Mouse (Mus musculus) induced T-regulatory cell, adult 2 months (primary cell): ENCODE measurements at regions not wholly inside any gene's neighbourhood (a gene's known extent, or its start where the extent isn't known, plus 50 kb on each side); places are given as distances from the start of the nearest gene placed in this dataset.

Experiments
- DNase-seq: peaks from one replicate; pipeline ENCODE4 v3.0.0-alpha.2; 2012; ENCODE audit warnings: low read depth

DNA sequence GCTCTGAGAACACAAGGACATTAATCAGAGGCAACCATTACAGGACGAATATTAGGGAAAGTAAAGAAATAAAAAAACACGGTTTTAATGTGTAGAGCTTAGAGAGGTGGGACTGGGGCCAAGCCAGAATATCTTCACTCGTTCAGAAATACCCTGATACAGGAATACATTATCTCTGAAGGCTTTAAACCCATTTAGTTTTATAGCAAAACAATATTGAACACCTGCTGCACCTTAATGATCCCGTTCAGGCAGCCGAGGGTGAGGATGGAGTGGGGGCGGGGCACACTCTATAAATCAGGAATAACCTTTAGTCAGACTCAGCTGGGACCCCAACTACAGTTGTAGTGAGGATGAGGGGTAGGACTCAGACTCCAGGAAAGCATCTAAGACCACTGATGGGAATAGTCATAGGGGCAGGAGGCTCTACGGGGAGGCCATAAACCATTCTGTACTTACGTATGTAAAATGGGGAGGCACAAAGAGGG, 508.0 kb upstream of the Adam5 start:
- DNase-seq, result no peak

DNA sequence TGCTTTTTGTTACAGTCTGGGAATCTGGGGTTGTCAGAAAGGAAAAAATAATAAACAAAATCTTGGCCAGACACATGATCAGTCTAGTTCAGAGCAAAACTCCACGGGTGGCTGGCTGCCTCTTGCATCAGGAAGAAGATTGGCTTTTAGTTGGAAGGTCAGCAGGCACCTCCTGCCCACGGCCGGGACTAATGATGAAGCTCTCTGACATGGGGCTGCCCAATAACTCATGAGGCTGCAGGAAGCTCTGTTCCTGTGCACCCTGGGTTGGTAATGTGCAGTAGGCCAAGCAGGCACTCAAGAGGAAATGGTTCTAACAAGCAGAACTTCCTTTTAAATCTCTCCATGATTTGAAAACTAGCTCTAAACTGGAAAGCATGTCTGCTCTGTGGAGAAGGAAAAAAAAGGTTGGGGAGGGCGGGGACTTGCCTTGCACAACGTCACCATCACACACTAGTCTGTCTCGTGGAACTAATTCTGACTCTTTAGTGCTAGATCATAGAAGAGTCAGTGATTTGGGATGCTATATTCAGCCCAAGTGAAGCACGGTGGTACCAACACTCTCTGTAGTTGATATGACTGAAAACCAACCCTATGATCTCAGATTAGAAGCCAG, 507.1 kb upstream of the Adam5 start:
- DNase-seq, result peak; percentile 8

DNA sequence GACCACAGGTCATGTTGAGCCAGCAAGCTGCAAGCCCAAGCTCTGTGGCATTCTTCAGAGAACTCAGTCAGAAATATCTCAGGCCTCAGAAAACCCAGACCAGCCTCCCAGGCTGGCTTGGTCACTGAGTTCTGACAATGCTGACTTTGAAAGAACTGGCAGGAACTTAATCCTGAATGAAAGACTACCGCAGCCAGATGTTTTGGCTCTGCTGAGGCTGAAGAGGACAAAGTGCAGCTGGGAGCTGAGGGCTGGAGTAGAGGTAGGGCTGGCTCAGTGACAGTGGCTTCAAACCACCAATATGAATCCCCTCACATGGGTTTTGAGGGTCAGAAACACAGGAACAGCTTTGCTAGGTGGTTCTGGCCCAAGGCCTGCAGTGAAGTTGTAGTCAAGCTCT, 505.6 kb upstream of the Adam5 start:
- no peak for DNase-seq

DNA sequence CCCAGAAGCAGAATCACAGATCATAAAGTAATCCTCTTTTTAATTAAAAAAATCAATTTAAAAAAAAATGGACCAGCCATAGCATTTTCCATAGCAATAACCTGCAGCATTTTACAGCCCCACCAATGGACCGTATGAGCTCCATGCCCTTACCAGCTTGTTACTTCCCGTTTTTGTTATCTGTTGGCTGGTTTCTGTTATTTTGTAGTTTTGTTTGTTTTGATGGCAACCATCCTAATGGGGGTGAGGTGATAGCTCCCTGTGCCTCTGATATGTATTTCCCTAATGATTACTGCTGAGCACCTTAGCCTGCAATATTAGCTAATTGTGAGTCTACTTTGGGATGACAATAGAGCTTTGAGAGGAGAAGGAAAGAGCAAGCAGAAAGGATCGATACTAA, 504.1 kb upstream of the Adam5 start:
- DNase-seq, result no peak

DNA sequence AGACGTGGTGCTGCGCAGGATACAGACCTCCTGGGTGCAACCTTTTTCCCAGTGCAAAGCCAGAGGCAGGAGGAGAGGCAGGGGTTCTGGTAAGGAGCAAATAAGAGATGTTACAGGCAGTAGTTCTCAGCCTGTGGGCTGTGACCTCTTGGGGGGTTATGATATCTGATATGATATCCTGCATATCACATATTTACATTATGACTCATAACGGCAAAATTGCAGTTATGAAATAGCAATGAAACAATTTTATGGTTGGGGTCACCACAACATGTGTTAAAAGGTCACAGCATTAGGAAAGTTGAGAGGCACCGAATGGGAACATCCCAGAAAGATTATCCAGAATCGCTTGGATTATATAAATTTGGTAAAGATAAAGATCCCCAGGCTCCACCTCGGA, 502.8 kb upstream of the Adam5 start:
- DNase-seq, result no peak

DNA sequence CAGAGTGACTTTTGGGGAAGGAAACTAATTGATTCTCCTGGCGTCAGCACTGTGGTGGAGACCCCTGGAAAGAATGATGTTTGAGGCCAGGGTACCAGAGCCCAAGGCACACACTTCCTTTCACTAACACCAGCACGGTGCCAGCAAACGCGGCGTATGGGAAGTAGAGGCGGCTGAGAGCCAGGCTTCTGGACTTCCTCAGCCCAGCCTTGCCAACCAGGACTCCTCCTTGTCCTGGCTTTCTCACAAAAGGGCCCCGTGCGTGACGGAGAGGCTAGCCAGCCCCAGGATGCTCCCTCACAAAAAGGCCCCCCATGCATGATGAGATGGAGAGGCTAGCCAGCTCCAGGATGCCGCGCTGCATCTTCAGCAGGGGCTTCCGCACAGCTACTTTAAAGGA, 502.1 kb upstream of the Adam5 start:
- no peak for DNase-seq

DNA sequence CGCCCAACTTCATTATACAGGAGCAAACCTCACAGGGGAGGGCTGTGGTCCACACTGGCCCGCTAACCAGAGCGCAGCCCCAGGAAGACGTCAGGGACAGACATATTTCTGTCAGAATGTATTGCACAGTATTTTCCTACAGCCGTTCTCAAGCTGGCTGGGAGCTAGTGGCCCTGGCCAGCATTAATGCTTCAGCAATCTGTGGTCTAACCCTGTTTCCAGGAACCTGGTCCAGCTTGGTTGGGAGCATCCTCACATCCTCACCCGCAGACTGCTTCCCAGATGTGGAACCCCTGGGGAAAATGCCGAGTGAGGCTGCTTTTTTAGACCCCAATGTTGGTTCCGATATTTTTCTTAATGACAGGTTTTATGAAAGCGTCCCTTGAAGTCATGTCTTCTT, 500.6 kb upstream of the Adam5 start:
- DNase-seq, result no peak

DNA sequence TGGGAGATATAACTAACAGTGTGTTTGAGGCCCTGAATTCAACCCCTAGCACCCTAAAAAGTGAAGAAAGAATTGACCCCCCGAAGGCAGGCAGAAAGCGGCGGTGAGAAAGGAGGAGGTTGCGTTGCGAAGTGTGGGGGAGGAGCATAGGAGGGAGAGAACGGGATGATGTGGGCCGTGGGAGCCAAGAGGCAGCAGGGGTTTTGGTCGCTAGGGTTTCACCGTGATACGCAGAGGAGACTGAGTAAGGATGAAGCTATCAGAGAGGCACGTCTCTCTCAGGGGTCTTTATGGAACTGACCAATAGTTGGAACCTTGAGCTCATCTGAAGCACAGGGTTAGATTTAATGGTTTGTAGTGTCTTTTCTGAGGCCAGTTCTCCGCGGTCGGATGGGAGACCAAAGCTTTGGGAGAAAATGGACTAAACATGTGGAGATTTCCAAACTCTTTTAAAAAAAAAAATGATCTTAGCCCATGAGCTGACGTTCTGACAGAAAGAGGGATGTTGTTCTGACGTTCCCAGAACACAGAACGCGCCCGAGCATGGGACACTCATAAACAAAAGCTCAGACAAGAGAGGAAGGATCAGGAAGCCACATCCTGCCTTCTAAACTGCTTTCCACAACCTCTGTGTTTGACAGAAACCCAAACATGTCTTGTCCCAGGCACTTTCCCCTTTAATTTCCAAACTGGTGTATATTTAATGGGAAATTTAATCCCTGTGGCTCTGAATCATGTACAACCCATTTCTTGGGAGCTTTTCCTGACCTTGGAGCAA, 499.7 kb upstream of the Adam5 start:
- DNase-seq, result no peak

DNA sequence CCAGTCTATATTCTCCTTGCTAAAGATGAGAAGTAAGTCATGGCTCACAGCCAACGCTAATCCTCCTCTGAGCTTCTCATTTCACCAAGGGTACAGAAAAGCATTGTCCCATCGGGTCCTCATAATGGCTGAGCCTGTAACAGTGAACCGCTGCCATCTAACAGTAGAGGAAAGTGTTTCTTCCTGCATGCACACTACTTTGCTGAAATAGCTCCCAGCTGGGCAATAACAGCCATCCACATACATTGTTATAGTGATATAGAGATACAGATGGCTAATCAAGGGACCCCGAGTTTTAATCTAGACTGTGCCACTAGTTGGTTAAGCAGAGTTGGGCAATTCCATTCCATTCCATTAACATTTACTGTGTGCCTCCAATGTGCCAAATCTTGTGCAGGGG, 492.2 kb upstream of the Adam5 start:
- DNase-seq, result no peak

DNA sequence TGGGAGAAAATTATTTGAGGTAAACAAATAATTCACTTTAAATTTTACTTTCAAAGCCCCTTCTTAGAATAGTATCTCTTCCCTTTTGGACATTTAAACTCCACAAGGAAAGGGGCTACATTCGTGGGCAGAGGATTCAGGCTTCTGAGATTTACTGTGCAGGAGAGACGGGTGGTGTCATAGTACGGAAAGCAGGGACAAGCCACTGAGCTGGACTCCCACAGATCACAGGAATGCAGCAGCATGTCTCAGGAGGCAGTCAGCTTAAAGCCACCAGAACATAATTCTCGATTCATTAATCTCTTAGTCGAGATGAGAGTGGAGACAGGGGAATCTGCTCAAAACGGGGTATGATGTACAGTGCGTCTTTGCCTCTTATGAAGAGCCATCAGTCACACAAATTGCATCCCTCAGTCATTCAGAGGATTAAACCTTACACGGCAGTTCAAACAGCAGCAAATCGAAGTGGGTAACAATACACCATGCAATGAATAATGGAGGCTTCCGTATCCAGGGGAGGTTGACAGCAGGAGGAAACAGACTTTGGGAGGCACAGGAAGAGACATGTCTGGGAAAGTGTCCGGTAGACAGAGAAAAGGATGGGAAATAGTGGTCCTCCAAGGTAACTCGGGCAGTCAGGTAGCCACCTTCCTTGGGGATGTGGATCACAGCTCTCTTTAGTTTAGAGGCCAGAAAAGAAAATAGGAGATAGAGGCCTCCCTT, 487.8 kb upstream of the Adam5 start:
- DNase-seq, result no peak

DNA sequence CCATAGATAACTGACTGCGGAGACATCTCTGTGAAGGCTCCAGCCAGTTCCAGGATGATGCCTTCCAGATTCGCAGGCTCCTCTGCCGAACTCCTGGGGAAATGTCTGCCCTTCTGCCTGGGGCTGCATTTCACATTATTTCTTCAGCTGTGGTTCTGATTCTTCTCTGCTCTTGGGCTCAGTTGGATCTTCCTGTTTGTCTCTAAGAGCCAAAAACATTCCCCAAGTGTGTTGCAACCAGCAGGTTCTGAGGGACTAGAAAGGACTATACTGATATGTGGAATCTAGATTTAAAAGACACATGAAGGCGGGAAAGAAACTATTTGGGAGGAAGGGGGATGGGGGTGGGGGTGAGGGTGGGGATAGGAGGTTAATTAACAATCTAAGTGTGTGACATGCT, 483.8 kb upstream of the Adam5 start:
- DNase-seq, result no peak

DNA sequence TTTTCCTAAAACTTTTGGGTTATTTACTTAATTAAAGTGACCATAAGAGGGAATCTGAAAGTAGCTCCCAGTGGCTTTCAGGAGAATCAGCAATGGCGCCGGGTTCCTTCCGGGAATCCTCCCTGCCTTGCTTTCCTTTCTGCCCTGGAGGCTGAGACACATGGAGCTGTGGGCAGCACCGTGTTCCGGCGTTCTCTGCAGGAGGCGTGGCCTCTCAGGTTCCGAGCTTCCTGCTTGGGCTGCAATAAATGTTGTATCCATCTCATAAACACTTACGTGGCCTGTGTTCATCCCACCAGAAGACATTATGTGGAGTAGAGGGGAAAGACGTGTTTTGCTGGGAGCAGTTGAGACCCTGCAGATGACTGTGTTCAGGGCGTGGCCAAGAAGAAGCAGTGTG, 483.3 kb upstream of the Adam5 start:
- no peak for DNase-seq

DNA sequence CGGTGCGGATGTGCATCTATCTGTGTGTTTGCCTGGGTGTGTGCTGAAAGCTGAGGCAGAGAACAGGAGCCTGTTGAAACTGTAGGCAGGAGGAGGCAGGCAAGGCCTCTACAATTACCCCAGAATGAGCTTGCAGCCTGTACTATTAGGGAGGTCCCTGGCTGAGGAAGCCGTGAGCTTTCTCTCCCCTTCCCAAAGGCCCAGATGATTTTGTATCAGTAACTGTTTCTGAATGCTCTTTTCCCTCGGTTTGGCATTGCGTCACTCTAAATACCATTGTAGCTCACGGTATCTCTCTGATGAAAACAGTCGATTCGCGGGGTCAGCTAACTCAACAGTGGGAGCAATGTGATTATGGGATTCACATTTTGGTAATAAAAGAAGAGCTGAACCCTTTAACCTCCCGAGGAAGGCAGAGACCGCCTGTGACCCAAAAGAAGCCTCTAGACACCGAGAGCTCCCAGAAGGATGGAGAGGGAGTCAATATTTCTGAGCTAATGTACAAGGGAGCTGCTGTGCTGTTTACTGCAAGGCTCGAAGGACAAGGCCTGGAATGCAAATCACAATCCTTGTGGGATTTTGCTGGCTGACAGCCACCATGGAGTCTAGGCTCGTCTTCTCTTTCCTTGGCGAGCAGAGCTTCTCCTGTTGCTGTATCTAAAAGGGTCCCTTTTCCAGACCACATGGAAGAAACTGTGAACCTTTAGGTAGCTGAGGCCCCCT, 482.8 kb upstream of the Adam5 start:
- no peak for DNase-seq
